Mouse (Mus musculus): ENCODE measurements around the gene Eftud2. TPM values are rescaled to one million over a fixed set of nuclear protein-coding genes. Genes with fewer than 3 reads are reported as not detected.

Eftud2 gene
- polyA plus RNA-seq (2016; fragmentation: Nextera tagmentation; extraction: Ambion mirVana), result 376 and 379 TPM in 2 replicates

DNA sequence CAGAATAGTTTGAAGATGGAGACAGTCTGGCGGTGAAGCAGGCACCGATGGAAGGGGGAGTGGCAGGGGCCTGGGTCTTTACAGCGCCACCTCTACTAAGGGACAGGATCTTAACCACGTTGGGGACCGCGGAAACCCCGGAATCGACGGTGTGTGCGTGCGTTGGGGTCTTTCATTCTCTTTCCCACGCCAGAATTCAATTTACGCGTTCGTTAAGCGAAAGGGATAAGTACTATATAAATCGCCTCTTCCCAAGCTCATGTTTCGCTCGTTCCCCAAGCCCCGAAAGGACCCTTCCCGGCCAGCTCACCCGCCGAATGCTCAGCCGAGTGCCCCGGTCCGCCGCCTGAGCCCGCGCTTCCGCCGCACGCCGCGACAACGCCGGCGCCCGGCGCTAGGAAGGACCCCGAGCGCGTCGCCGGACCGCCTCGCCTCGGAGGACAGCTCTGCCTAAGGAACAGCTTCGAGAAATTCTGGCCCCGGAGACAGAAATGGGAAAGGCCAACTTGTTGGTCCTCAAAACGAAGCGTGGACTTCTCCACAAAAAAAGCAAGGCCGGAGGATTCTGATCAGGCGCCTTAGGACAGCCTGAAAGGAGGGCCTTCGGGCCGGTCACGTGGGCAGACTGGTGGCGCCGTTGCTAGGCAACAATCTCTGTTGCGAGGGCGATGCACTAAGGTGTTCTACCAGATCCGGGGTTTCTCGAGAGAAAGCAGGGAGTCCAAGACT lies at the start of gene Eftud2, which contains the start of gene Ccdc103:
Gene Eftud2 (minus strand): TSS at position 401 of the 729 bp plus-strand sequence.
Gene Ccdc103 (plus strand): TSS at position 620 of the 729 bp plus-strand sequence.
- Histone ChIP-seq H3K9me3 (no peaks in the 10 kb centered on the region), H3K27ac (peak within 1 kb of the TSS; percentile 98), H3K4me3 (peak within 1 kb of the TSS; percentile 84), H3K27me3 (ENCODE audit: poor library complexity, severe bottlenecking) (peaks cover 26% of the 10 kb centered on the region), H3K4me1 (peaks cover 27% of the 10 kb centered on the region), H3K36me3 (replicated peaks) (peaks cover 25% of the 10 kb centered on the region)
- under 1% methylated on average over 62 of the region's 62 CpGs for WGBS
- DNase-seq (ENCODE audit: extremely low spot score, low spot score), result peak; percentile 93

DNA sequence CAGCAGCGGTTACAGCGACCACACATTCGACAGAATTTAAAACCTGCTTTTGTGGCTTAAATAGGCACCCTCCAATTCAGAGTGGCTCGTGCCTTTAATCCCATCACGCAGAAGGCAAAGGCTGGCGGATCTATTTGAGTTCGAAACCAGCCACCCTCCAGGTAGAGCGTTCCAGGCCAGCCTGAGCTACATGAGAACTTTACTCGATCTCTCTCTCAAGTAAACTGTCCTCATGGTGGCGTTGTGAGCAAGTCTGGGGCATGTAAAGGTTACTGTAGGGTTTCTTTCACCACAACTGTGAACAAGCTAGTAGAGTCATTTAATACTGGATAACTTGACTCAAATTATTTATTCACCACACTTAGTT lies 44.5 kb upstream of the Eftud2 start:
- no peak for DNase-seq (ENCODE audit: extremely low spot score, low spot score)
- peaks cover 42% of the 10 kb centered on the region for H3K4me1 ChIP-seq
- H3K27me3 ChIP-seq (ENCODE audit: poor library complexity, severe bottlenecking), result no peaks in the 10 kb centered on the region
- H3K27ac ChIP-seq, result peak overlapping the region; percentile 97
- WGBS, result 1% methylated on average over 10 of the region's 10 CpGs
- H3K9me3 ChIP-seq, result no peaks in the 10 kb centered on the region
- H3K36me3 ChIP-seq (replicated peaks), result peaks cover 28% of the 10 kb centered on the region
- H3K4me3 ChIP-seq, result peak overlapping the region; percentile 92

DNA sequence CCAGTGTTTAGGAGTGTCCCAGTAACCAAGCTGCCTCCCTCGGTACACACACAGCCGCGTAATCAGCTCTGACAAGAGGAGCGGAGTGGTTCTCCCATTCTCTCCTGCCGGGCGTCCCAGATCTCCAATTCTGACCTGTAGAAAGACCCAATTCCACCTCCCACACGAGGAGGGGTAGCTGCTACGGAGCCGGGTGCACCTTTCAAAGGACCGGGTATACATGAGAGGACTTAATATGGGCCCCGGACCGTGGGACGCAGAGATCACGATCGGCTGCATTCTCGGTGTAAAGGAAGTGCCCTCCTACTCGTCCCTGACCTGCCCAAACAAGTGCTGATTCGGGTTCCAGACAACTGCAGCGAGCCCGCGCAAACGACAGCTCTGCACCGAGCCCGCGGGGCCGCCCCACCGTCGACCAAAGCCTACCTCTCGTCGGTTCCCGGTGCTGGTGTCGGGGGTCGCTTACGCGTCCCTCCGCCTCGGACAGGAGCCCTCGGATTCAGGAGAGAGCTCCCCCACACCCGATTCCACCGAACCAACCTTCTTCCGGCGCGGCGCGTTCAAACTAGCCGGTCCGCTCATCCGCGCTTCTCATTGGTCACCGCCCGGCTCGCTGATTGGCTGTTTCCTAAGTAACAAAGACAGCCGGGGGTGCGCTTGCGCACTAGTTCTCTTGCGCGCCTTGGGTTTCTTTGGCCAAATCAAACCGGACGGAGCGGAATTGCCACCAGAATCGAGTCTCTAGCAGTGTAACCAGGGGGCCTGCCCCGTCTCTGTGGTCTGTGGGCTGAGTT lies 44.0 kb upstream of the Eftud2 start, which contains the start of gene Kif18b:
Gene Kif18b (minus strand): TSS at position 568 of the 794 bp plus-strand sequence.
- H3K27me3 ChIP-seq (ENCODE audit: poor library complexity, severe bottlenecking), result no peaks in the 10 kb centered on the region
- peak within 1 kb of the TSS; percentile 97 for H3K27ac ChIP-seq
- peaks cover 34% of the 10 kb centered on the region for H3K36me3 ChIP-seq (replicated peaks)
- under 1% methylated on average over 62 of the region's 62 CpGs for WGBS
- peak; percentile 99 for DNase-seq (ENCODE audit: extremely low spot score, low spot score)
- peak within 1 kb of the TSS; percentile 92 for H3K4me3 ChIP-seq
- no peaks in the 10 kb centered on the region for H3K9me3 ChIP-seq
- H3K4me1 ChIP-seq, result peaks cover 42% of the 10 kb centered on the region

DNA sequence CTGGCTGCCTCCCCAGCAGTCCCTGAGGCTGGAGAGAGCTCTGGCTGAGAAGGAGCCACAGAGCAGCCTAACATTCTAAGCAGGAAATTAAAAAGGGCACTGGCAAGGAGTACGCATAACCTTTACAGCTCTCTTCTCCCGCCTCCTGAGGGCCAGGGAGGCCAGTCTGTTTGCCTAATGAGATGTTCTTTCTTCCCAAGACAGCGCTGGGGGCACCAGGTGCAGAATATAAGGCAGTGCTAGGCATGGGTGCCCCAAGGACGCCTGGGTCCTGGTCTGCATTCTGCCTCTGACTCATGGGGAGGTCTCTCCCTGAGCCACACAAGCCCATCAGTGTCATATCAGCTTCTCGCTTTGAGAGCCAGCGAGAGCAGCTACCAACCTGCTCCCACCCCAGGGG lies 40.7 kb upstream of the Eftud2 start:
- WGBS, result 90% methylated on average over 6 of the region's 6 CpGs
- H3K4me3 ChIP-seq, result no peak overlapping the region
- H3K4me1 ChIP-seq, result peaks cover 42% of the 10 kb centered on the region
- H3K27me3 ChIP-seq (ENCODE audit: poor library complexity, severe bottlenecking), result no peaks in the 10 kb centered on the region
- DNase-seq (ENCODE audit: extremely low spot score, low spot score), result no peak
- peaks cover 58% of the 10 kb centered on the region for H3K36me3 ChIP-seq (replicated peaks)
- H3K27ac ChIP-seq, result no peak overlapping the region
- no peaks in the 10 kb centered on the region for H3K9me3 ChIP-seq

DNA sequence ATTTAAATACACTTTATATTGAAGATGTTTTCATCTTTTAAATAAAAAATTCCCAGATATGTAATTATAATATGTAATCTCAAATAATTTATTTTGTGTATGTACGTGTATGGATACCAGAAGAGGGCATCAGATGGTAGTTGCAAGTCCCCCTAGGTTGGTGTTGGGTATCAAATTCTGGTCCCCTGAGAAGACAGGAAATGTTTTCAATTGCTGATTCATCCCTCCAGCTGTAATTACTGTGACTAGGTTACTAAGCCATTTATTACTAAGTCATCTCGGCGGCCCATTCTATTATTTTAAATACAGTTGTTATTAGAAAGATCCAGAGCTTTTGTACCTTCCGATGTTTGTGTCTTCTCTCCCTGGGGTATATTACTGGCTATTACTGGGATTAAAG lies 37.3 kb upstream of the Eftud2 start:
- no peak for DNase-seq (ENCODE audit: extremely low spot score, low spot score)
- no peaks in the 10 kb centered on the region for H3K9me3 ChIP-seq
- WGBS, result 88% methylated on average over 4 of the region's 4 CpGs
- H3K4me3 ChIP-seq, result no peak overlapping the region
- peaks cover 91% of the 10 kb centered on the region for H3K36me3 ChIP-seq (replicated peaks)
- H3K27ac ChIP-seq, result no peak overlapping the region
- peaks cover 18% of the 10 kb centered on the region for H3K4me1 ChIP-seq
- H3K27me3 ChIP-seq (ENCODE audit: poor library complexity, severe bottlenecking), result no peaks in the 10 kb centered on the region

DNA sequence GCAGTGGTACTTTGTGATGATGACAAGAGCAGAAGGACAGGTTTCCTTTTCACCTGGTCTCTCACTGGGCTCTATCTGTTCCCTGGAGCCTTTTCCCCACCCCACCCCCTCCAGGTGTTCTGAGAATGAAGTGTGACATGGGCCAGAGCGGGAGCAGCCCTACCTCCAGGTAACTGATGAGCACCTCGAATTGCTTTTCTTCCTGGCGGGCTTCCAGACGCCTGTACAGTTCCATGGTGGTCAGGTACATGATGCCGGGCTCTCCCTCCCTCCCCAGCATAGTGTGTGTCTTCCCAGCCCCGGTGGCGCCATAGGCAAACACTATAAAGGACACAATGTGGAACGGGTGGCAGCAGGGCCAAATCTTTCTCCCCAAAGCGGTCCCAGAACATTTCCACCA lies 34.6 kb upstream of the Eftud2 start:
- no peak for DNase-seq (ENCODE audit: extremely low spot score, low spot score)
- peaks cover 90% of the 10 kb centered on the region for H3K36me3 ChIP-seq (replicated peaks)
- H3K27me3 ChIP-seq (ENCODE audit: poor library complexity, severe bottlenecking), result no peaks in the 10 kb centered on the region
- no peak overlapping the region for H3K27ac ChIP-seq
- no peaks in the 10 kb centered on the region for H3K4me1 ChIP-seq
- no peak overlapping the region for H3K4me3 ChIP-seq
- no peaks in the 10 kb centered on the region for H3K9me3 ChIP-seq
- 92% methylated on average over 9 of the region's 9 CpGs for WGBS

DNA sequence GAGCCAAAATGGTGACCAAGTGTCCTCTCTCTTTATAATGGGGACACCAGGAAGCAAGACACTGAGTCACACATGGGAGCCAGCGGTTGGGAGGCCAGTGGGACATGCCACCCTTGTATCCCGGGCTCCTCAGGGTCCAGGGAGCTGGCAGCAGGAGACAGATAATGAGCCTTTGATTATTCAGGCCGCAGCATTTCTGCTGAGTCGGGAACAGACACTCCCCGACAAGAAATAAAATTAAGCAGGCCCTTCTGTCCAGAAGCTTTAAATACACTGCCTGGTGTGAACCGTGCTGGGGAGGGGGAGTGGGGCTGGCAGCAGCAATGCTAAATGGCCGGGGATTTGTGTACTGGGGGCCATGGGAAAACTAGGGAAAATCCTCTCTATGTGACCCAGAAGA lies 30.6 kb upstream of the Eftud2 start:
- Histone ChIP-seq H3K4me3 (no peak overlapping the region), H3K9me3 (no peaks in the 10 kb centered on the region), H3K36me3 (replicated peaks) (peaks cover 99% of the 10 kb centered on the region), H3K27ac (no peak overlapping the region), H3K4me1 (no peaks in the 10 kb centered on the region), H3K27me3 (ENCODE audit: poor library complexity, severe bottlenecking) (no peaks in the 10 kb centered on the region)
- 88% methylated on average over 7 of the region's 7 CpGs for WGBS
- no peak for DNase-seq (ENCODE audit: extremely low spot score, low spot score)

DNA sequence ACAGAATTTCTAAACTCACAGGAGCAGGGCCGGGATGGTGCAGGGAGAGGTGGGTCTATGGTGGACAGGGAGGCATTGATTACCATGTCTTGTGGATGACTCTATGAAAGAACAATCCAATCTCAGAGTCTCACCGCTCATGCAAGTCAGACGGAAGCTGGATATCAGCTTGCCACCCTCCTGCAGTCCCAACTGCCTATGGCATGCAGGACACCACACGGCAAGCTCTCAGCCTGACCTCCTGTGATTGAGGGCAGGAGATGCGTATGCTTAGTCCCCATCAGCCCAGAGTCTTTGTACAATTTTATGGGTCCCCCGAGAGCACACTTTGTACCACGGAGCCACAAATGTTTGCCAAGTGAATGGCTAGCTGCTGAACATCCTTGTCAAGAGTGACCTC lies 22.9 kb upstream of the Eftud2 start:
- no peak for DNase-seq (ENCODE audit: extremely low spot score, low spot score)
- H3K9me3 ChIP-seq, result no peaks in the 10 kb centered on the region
- 88% methylated on average over 7 of the region's 7 CpGs for WGBS
- peaks cover 47% of the 10 kb centered on the region for H3K36me3 ChIP-seq (replicated peaks)
- H3K27me3 ChIP-seq (ENCODE audit: poor library complexity, severe bottlenecking), result peaks cover 2% of the 10 kb centered on the region; the same call in 1 of the 2 replicates
- peaks cover 26% of the 10 kb centered on the region for H3K4me1 ChIP-seq
- no peak overlapping the region for H3K4me3 ChIP-seq
- H3K27ac ChIP-seq, result no peak overlapping the region

DNA sequence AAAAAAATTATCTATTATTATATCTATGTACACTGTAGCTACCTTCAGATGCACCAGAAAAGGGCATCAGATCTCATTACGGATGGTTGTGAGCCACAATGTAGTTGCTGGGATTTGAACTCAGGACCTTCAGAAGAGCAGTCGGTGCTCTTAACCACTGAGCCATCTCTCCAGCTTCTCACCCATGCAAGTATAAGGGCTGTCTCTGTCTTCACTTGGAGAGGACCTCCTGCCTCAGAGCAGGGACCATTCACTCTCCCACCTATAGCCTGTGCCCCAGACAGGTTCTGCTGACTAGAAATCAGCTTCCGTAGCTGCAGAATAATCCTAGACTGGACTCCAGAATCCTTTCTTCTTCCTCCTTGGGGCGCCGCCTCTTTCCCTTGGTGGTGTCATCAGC lies 21.3 kb upstream of the Eftud2 start:
- peaks cover 39% of the 10 kb centered on the region for H3K4me1 ChIP-seq
- no peak overlapping the region for H3K4me3 ChIP-seq
- no peak for DNase-seq (ENCODE audit: extremely low spot score, low spot score)
- peaks cover 17% of the 10 kb centered on the region for H3K27me3 ChIP-seq (ENCODE audit: poor library complexity, severe bottlenecking)
- H3K27ac ChIP-seq, result no peak overlapping the region
- peaks cover 31% of the 10 kb centered on the region for H3K36me3 ChIP-seq (replicated peaks)
- 81% methylated on average over 5 of the region's 5 CpGs for WGBS
- H3K9me3 ChIP-seq, result no peaks in the 10 kb centered on the region

DNA sequence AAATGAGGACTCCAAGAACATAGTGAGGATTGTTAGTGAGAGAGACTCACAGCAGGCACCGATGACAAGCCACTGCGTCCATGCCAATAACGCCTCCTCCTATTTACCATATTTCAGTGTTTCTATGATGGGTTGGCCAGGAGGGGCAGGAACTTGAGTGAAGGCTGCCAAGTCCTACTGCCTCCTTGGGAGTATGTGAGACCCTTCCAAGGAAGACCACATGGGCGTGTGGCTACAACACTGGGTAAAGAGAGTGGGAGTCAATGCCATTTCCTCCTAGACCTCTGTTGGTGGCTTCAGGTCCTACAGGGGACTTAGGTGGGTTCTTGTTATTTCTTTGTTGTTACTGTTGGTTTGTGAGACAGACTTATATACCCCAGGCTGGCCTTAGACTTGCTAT lies 20.4 kb upstream of the Eftud2 start:
- no peak for DNase-seq (ENCODE audit: extremely low spot score, low spot score)
- H3K4me3 ChIP-seq, result no peak overlapping the region
- WGBS, result 74% methylated on average over 4 of the region's 4 CpGs
- no peaks in the 10 kb centered on the region for H3K9me3 ChIP-seq
- H3K36me3 ChIP-seq (replicated peaks), result peaks cover 22% of the 10 kb centered on the region
- H3K4me1 ChIP-seq, result peaks cover 48% of the 10 kb centered on the region
- no peak overlapping the region for H3K27ac ChIP-seq
- peaks cover 26% of the 10 kb centered on the region for H3K27me3 ChIP-seq (ENCODE audit: poor library complexity, severe bottlenecking)

DNA sequence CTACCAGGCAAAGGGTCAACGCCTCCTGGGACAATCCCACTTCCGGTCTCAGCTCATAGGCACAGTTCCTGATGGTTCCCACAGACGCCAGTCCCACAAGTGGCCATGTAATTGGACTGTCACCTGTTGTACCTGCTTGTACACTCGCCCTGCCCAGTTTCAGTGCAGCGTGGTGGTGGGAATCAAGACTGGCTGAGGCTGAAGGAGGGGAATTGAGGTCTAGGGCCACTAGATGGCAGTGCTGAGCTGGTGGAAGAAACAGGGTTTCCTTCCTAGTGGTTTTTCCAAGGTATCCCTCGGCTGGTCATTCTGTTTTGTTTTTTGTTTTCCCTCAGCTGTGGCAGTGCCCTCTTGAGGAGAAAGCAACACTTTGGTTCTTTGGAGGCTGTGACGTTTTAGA lies 20.0 kb upstream of the Eftud2 start, which contains the start of gene Gfap:
Gene Gfap (minus strand): TSS at position 150 of the 400 bp plus-strand sequence.
- H3K9me3 ChIP-seq, result no peaks in the 10 kb centered on the region
- H3K4me3 ChIP-seq, result no peak within 1 kb of the TSS
- H3K36me3 ChIP-seq (replicated peaks), result peaks cover 18% of the 10 kb centered on the region
- H3K27me3 ChIP-seq (ENCODE audit: poor library complexity, severe bottlenecking), result peaks cover 30% of the 10 kb centered on the region
- peaks cover 48% of the 10 kb centered on the region for H3K4me1 ChIP-seq
- peak; percentile 85 for DNase-seq (ENCODE audit: extremely low spot score, low spot score)
- H3K27ac ChIP-seq, result no peak within 1 kb of the TSS
- WGBS, result 13% methylated on average over 7 of the region's 7 CpGs

DNA sequence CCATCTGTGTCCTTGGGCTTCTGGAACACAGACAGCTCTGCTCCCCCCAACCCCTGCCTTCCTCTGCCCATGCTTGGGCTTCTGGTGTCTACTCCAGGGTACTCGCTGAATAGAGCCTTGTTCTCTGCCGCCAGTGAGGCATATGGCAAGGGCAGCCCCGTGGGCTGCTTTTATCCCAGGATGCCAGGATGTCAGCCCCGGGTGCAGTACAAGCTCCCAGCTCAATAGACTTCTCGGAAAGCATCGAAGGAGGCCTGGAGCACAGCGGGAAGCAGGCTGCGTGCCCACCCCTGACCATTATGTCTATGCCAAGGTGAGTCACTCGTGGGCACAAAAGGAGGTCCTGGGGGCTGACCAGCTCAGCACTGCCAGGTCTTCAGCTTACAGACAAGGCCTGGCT lies 17.6 kb upstream of the Eftud2 start:
- Histone ChIP-seq H3K27ac (0 out of 2 replicates have a peak overlapping the region, but pooled peaks have one; percentile 37), H3K36me3 (replicated peaks) (no peaks in the 10 kb centered on the region), H3K4me1 (peaks cover 41% of the 10 kb centered on the region), H3K9me3 (no peaks in the 10 kb centered on the region), H3K4me3 (no peak overlapping the region), H3K27me3 (ENCODE audit: poor library complexity, severe bottlenecking) (peaks cover 54% of the 10 kb centered on the region)
- no peak for DNase-seq (ENCODE audit: extremely low spot score, low spot score)
- 75% methylated on average over 9 of the region's 9 CpGs for WGBS

DNA sequence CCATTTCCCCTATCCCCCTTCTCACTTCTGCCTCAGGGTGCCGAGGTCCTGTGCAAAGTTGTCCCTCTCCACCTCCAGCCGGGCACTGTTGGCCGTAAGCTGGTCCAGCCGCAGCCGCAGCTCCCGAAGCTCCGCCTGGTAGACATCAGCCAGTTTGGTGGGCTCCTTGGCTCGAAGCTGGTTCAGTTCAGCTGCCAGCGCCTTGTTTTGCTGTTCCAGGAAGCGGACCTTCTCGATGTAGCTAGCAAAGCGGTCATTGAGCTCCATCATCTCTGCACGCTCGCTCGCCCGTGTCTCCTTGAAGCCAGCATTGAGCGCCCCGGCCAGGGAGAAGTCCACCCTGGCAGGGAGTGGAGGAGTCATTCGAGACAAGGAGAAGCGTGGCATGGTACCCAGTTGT lies 15.9 kb upstream of the Eftud2 start:
- Histone ChIP-seq H3K4me1 (peaks cover 43% of the 10 kb centered on the region), H3K27me3 (ENCODE audit: poor library complexity, severe bottlenecking) (peaks cover 72% of the 10 kb centered on the region), H3K4me3 (no peak overlapping the region), H3K36me3 (replicated peaks) (no peaks in the 10 kb centered on the region), H3K27ac (peak overlapping the region; percentile 17; the same call in 1 of the 2 replicates), H3K9me3 (no peaks in the 10 kb centered on the region)
- WGBS, result 78% methylated on average over 20 of the region's 20 CpGs
- no peak for DNase-seq (ENCODE audit: extremely low spot score, low spot score)
